Mouse (Mus musculus) forebrain, postnatal 0 days (tissue): ENCODE measurements around the gene Upk3bl. TPM values are rescaled to one million over a fixed set of nuclear protein-coding genes. Genes with fewer than 3 reads are reported as not detected.

ENCODE experiments used
- ATAC-seq: fragments of 200-750 bp; cut with Nextera tagmentation; 2 replicates; pipeline ENCODE4 v1.8.0; 2017; ENCODE audit warnings: mild to moderate bottlenecking, moderate library complexity
- DNase-seq: peaks from one replicate; pipeline ENCODE4 v3.0.0-alpha.2; 2015
- H3K27ac ChIP-seq: fragments of 300-500 bp; sonication (generic); 2 replicates; pipeline ENCODE4 v1.5.1; 2014; ENCODE audit warnings: low read depth, mild to moderate bottlenecking, antibody characterized with exemption, low read length, moderate library complexity, mixed read lengths
- H3K27me3 ChIP-seq: fragments of 300-500 bp; sonication (generic); 2 replicates; pipeline ENCODE4 v1.6.1; 2014; ENCODE audit warnings: mild to moderate bottlenecking, low read length, mixed read lengths; ENCODE audit not compliant: insufficient read depth
- H3K36me3 ChIP-seq: fragments of 300-500 bp; sonication (generic); 2 replicates; pipeline ENCODE4 v1.6.1; 2014; ENCODE audit warnings: mild to moderate bottlenecking, moderate library complexity; ENCODE audit not compliant: insufficient read depth
- H3K4me1 ChIP-seq: fragments of 300-500 bp; sonication (generic); 2 replicates; pipeline ENCODE4 v1.6.1; 2014; ENCODE audit warnings: antibody characterized with exemption; ENCODE audit not compliant: insufficient read depth
- H3K4me2 ChIP-seq: fragments of 300-500 bp; sonication (generic); 2 replicates; pipeline ENCODE4 v1.6.1; 2014; ENCODE audit warnings: low read depth, mild to moderate bottlenecking, moderate library complexity
- H3K4me3 ChIP-seq: fragments of 300-500 bp; sonication (generic); 2 replicates; pipeline ENCODE4 v1.5.1; 2014; ENCODE audit warnings: low read depth, low read length, mixed read lengths
- H3K9ac ChIP-seq: fragments of 300-500 bp; sonication (generic); 2 replicates; pipeline ENCODE4 v1.6.1; 2014; ENCODE audit warnings: mild to moderate bottlenecking
- H3K9me3 ChIP-seq: fragments of 300-500 bp; sonication (generic); 2 replicates; pipeline ENCODE4 v1.6.1; 2016; ENCODE audit warnings: low read length
- CTCF ChIP-seq: sonication (generic); IDR thresholded peaks from 2 replicates; pipeline ENCODE4 v1.5.1; 2016; ENCODE audit warnings: antibody characterized with exemption, control low read depth, low read depth
- WGBS: fragments of 180-500 bp; shearing (Covaris S2); extraction: QIAGEN DNeasy Blood & Tissue Kit; methylation state at CpG from one replicate; pipeline ENCODE4 v1.1.7; 2014; 5-methylcytosine and 5-hydroxymethylcytosine counted together
- polyA plus RNA-seq: library from polyadenylated mRNA; unstranded; fragments of >200 nt; fragmentation: Nextera tagmentation; extraction: Ambion mirVana; gene quantifications from 2 replicates; pipeline ENCODE4 v1.2.1, GENCODE M21; 2015
- total RNA-seq: library from RNA; depleted of rRNA; stranded (reverse); fragments of >200 nt; gene quantifications from 2 replicates; pipeline ENCODE4 v1.2.3, GENCODE M21; 2014; rRNA removed

The Upk3bl gene
- not detected in 2 replicates for total RNA-seq
- polyA plus RNA-seq, result not detected in 2 replicates

GRCm38 (mm10) chr5:136054301-136055077, at the start of gene Upk3bl:
Gene Upk3bl, plus strand, starts transcription at chr5:136054492.
- TF ChIP-seq CTCF, result no peak
- 94% methylated on average over 11 of the region's 11 CpGs for WGBS

GRCm38 (mm10) chr5:136004537-136004936, 49.8 kb upstream of the Upk3bl start:
- DNase-seq (no peak), ATAC-seq (no peak)
- no peaks in the 10 kb centered on the region for H3K9me3 ChIP-seq
- peaks cover 12% of the 10 kb centered on the region for H3K36me3 ChIP-seq
- no peaks in the 10 kb centered on the region for H3K27me3 ChIP-seq
- WGBS, result 82% methylated on average over 4 of the region's 4 CpGs
- H3K4me3 ChIP-seq, result no peak overlapping the region
- no peak overlapping the region for H3K9ac ChIP-seq
- peaks cover 3% of the 10 kb centered on the region; the same call in 1 of the 2 replicates for H3K4me1 ChIP-seq
- no peak for TF ChIP-seq CTCF
- H3K4me2 ChIP-seq, result no peak overlapping the region
- H3K27ac ChIP-seq, result no peak overlapping the region

More at GRCm38 (mm10) chr5:136054301-136055077, at the start of gene Upk3bl:
- no peaks in the 10 kb centered on the region for H3K36me3 ChIP-seq
- ATAC-seq, result no peak
- no peak for DNase-seq
- H3K4me1 ChIP-seq, result no peaks in the 10 kb centered on the region
- no peaks in the 10 kb centered on the region for H3K27me3 ChIP-seq
- H3K9me3 ChIP-seq, result no peaks in the 10 kb centered on the region
- no peak within 1 kb of the TSS for H3K4me2 ChIP-seq
- H3K4me3 ChIP-seq, result no peak within 1 kb of the TSS
- H3K9ac ChIP-seq, result no peak within 1 kb of the TSS
- no peak within 1 kb of the TSS for H3K27ac ChIP-seq

- Histone ChIP-seq H3K36me3 (peaks cover 23% of the 10 kb centered on the region), H3K9me3 (no peaks in the 10 kb centered on the region), H3K27ac (no peak overlapping the region), H3K4me3 (no peak overlapping the region), H3K9ac (no peak overlapping the region), H3K27me3 (no peaks in the 10 kb centered on the region), H3K4me2 (no peak overlapping the region), H3K4me1 (peaks cover under 1% of the 10 kb centered on the region; the same call in 1 of the 2 replicates)
- WGBS, result 89% methylated on average over 7 of the region's 7 CpGs
- TF ChIP-seq CTCF, result no peak
- DNase-seq (no peak), ATAC-seq (no peak)
Measured at GRCm38 (mm10) chr5:136007745-136008144, 46.5 kb upstream of the Upk3bl start.

GRCm38 (mm10) chr5:136014877-136015276, 39.4 kb upstream of the Upk3bl start:
- Histone ChIP-seq H3K4me1 (no peaks in the 10 kb centered on the region), H3K36me3 (peaks cover 32% of the 10 kb centered on the region), H3K27ac (no peak overlapping the region), H3K9ac (no peak overlapping the region), H3K9me3 (no peaks in the 10 kb centered on the region), H3K4me3 (no peak overlapping the region), H3K4me2 (no peak overlapping the region), H3K27me3 (no peaks in the 10 kb centered on the region)
- TF ChIP-seq CTCF, result no peak
- no peak for ATAC-seq
- no peak for DNase-seq
- WGBS, result 88% methylated on average over 10 of the region's 10 CpGs

GRCm38 (mm10) chr5:136015586-136015985, 38.7 kb upstream of the Upk3bl start:
- DNase-seq, result no peak
- no peaks in the 10 kb centered on the region for H3K27me3 ChIP-seq
- no peak overlapping the region for H3K27ac ChIP-seq
- H3K4me3 ChIP-seq, result no peak overlapping the region
- peaks cover 32% of the 10 kb centered on the region for H3K36me3 ChIP-seq
- no peak for TF ChIP-seq CTCF
- 53% methylated on average over 10 of the region's 10 CpGs for WGBS
- H3K9me3 ChIP-seq, result no peaks in the 10 kb centered on the region
- no peak for ATAC-seq
- H3K9ac ChIP-seq, result no peak overlapping the region
- no peak overlapping the region for H3K4me2 ChIP-seq
- no peaks in the 10 kb centered on the region for H3K4me1 ChIP-seq

GRCm38 (mm10) chr5:136016014-136016876, 38.0 kb upstream of the Upk3bl start:
- 40% methylated on average over 10 of the region's 10 CpGs for whole genome bisulfite sequencing
- no peak overlapping the region for H3K4me3 ChIP-seq
- peaks cover 33% of the 10 kb centered on the region for H3K36me3 ChIP-seq
- no peaks in the 10 kb centered on the region for H3K27me3 ChIP-seq
- H3K27ac ChIP-seq, result no peak overlapping the region
- no peaks in the 10 kb centered on the region for H3K4me1 ChIP-seq
- no peak for TF ChIP-seq CTCF
- peak; percentile 13 for DNase-seq
- no peak for ATAC-seq
- H3K4me2 ChIP-seq, result no peak overlapping the region
- H3K9me3 ChIP-seq, result no peaks in the 10 kb centered on the region
- H3K9ac ChIP-seq, result no peak overlapping the region
